Mouse (Mus musculus): ENCODE data around the gene Kdelc2.

DNA sequence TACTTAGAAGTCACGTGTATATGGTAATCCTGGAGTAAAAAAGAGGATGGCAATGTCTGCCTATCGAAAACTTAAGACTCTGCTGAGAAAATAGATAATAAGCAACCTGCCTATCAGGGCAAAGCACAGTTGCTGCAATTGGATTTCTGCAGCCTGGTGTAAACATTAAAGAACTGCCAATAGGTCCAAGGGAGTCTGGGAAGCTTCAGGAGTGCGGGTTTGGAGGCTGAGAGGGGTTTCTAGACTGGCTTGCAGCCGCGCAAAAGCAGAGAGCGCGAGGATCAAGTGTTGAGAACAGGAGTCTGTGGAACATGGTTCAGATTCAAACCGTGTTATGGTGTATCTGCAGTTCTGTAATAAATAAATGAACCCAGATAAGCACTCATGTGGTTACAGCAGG is 1.0 kb downstream of the Kdelc2 start:
- TF ChIP-seq CTCF (IDR thresholded peaks at IDR 0.05; ENCODE audit: extremely low read depth, insufficient read depth, insufficient read length, insufficient replicate concordance) (no peak), POLR2A (IDR thresholded peaks at IDR 0.05; ENCODE audit: low read depth, low read length) (no peak)

Measured in spleen, adult 2 months (tissue).